Mouse (Mus musculus): Measurements from ENCODE around the gene Ms4a7. TPM values are rescaled to one million over a fixed set of nuclear protein-coding genes. Genes with fewer than 3 reads are reported as not detected.
"Not testable (repeated sequence)": the region's sequence is repeated elsewhere in the genome, so short reads cannot be mapped to it uniquely, and the experiment has no call there.

Gene Ms4a7
- polyA plus RNA-seq, 1 experiment from 2014 or later, result 1.5 TPM

- H3K4me3 ChIP-seq (ENCODE audit: low read depth, low read length); H3K27me3 ChIP-seq (ENCODE audit: control insufficient read depth, insufficient read depth, low read depth, low read length); H3K36me3 ChIP-seq (ENCODE audit: control insufficient read depth, insufficient read depth); H3K9ac ChIP-seq (ENCODE audit: low read depth, low read length); ATAC-seq (ENCODE audit: low read depth); H3K4me1 ChIP-seq (ENCODE audit: control insufficient read depth, low read depth, low read length); H3K9me3 ChIP-seq (replicated peaks; ENCODE audit: control insufficient read depth, low read length); H3K4me2 ChIP-seq (ENCODE audit: low read depth, low read length); H3K27ac ChIP-seq (ENCODE audit: low read length): not testable (repeated sequence)
- WGBS (ENCODE audit: insufficient replicate concordance), result 12% methylated on average over 3 of the region's 3 CpGs
These were observed 42.3 kb downstream of the Ms4a7 start for GRCm38 (mm10) chr19:11293616-11294015.

GRCm38 (mm10) chr19:11292990-11293389, 43.0 kb downstream of the Ms4a7 start:
- 7% methylated on average over 12 of the region's 12 CpGs for WGBS (ENCODE audit: insufficient replicate concordance)
- Histone ChIP-seq H3K4me3 (ENCODE audit: low read depth, low read length) (peak overlapping the region; percentile 39), H3K9ac (ENCODE audit: low read depth, low read length) (no peak overlapping the region), H3K27ac (ENCODE audit: low read length) (no peak overlapping the region), H3K4me2 (ENCODE audit: low read depth, low read length) (peak overlapping the region; percentile 47), H3K9me3 (replicated peaks; ENCODE audit: control insufficient read depth, low read length) (no peaks in the 10 kb centered on the region), H3K36me3 (ENCODE audit: control insufficient read depth, insufficient read depth) (no peaks in the 10 kb centered on the region), H3K4me1 (ENCODE audit: control insufficient read depth, low read depth, low read length) (no peaks in the 10 kb centered on the region), H3K27me3 (ENCODE audit: control insufficient read depth, insufficient read depth, low read depth, low read length) (no peaks in the 10 kb centered on the region)
- ATAC-seq (ENCODE audit: low read depth), result no peak

GRCm38 (mm10) chr19:11283773-11284172, 52.2 kb downstream of the Ms4a7 start, which contains the start of gene Ms4a5:
Ms4a5 (minus strand) TSS chr19:11283873.
- 64% methylated on average over 2 of the region's 2 CpGs for WGBS (ENCODE audit: insufficient replicate concordance)
- H3K4me1 ChIP-seq (ENCODE audit: control insufficient read depth, low read depth, low read length), result no peaks in the 10 kb centered on the region
- no peaks in the 10 kb centered on the region for H3K27me3 ChIP-seq (ENCODE audit: control insufficient read depth, insufficient read depth, low read depth, low read length)
- no peak within 1 kb of the TSS for H3K4me3 ChIP-seq (ENCODE audit: low read depth, low read length)
- H3K4me2 ChIP-seq (ENCODE audit: low read depth, low read length), result no peak within 1 kb of the TSS
- no peaks in the 10 kb centered on the region for H3K9me3 ChIP-seq (replicated peaks; ENCODE audit: control insufficient read depth, low read length)
- H3K27ac ChIP-seq (ENCODE audit: low read length), result no peak within 1 kb of the TSS
- no peak within 1 kb of the TSS for H3K9ac ChIP-seq (ENCODE audit: low read depth, low read length)
- H3K36me3 ChIP-seq (ENCODE audit: control insufficient read depth, insufficient read depth), result no peaks in the 10 kb centered on the region
- no peak for ATAC-seq (ENCODE audit: low read depth)

- no peak overlapping the region for H3K9ac ChIP-seq (ENCODE audit: low read depth, low read length)
- H3K9me3 ChIP-seq (replicated peaks; ENCODE audit: control insufficient read depth, low read length), result no peaks in the 10 kb centered on the region
- WGBS (ENCODE audit: insufficient replicate concordance), result 69% methylated on average over 3 of the region's 3 CpGs
- no peaks in the 10 kb centered on the region for H3K27me3 ChIP-seq (ENCODE audit: control insufficient read depth, insufficient read depth, low read depth, low read length)
- H3K27ac ChIP-seq (ENCODE audit: low read length), result no peak overlapping the region
- H3K4me1 ChIP-seq (ENCODE audit: control insufficient read depth, low read depth, low read length), result no peaks in the 10 kb centered on the region
- ATAC-seq (ENCODE audit: low read depth), result no peak
- H3K4me2 ChIP-seq (ENCODE audit: low read depth, low read length), result no peak overlapping the region
- H3K4me3 ChIP-seq (ENCODE audit: low read depth, low read length), result no peak overlapping the region
- no peaks in the 10 kb centered on the region for H3K36me3 ChIP-seq (ENCODE audit: control insufficient read depth, insufficient read depth)
These were observed 55.7 kb downstream of the Ms4a7 start for GRCm38 (mm10) chr19:11280223-11280622.

GRCm38 (mm10) chr19:11276431-11276830, 59.5 kb downstream of the Ms4a7 start:
- Histone ChIP-seq H3K4me2 (ENCODE audit: low read depth, low read length) (no peak overlapping the region), H3K4me3 (ENCODE audit: low read depth, low read length) (no peak overlapping the region), H3K27me3 (ENCODE audit: control insufficient read depth, insufficient read depth, low read depth, low read length) (no peaks in the 10 kb centered on the region), H3K9ac (ENCODE audit: low read depth, low read length) (no peak overlapping the region), H3K9me3 (replicated peaks; ENCODE audit: control insufficient read depth, low read length) (no peaks in the 10 kb centered on the region), H3K4me1 (ENCODE audit: control insufficient read depth, low read depth, low read length) (no peaks in the 10 kb centered on the region), H3K36me3 (ENCODE audit: control insufficient read depth, insufficient read depth) (no peaks in the 10 kb centered on the region), H3K27ac (ENCODE audit: low read length) (no peak overlapping the region)
- 46% methylated on average over 5 of the region's 5 CpGs for WGBS (ENCODE audit: insufficient replicate concordance)
- ATAC-seq (ENCODE audit: low read depth), result no peak

Other genes with a start within 250 kb of the Ms4a7 start
- not detected in 2 replicates for gene 1700017D01Rik, start 205.3 kb downstream of the Ms4a7 start, polyA plus RNA-seq (2015; fragmentation: Nextera tagmentation; extraction: Ambion mirVana)
- gene 1700025F22Rik, start 170.8 kb downstream of the Ms4a7 start, polyA plus RNA-seq (2015; fragmentation: Nextera tagmentation; extraction: Ambion mirVana), result not detected in 2 replicates
- gene Ms4a13, start 139.4 kb downstream of the Ms4a7 start, polyA plus RNA-seq (2015; fragmentation: Nextera tagmentation; extraction: Ambion mirVana), result not detected in 2 replicates
- not detected in 2 replicates for gene Ms4a12, start 103.7 kb downstream of the Ms4a7 start, polyA plus RNA-seq (2015; fragmentation: Nextera tagmentation; extraction: Ambion mirVana)
- gene Ms4a1, start 69.9 kb downstream of the Ms4a7 start, polyA plus RNA-seq (2015; fragmentation: Nextera tagmentation; extraction: Ambion mirVana), result 0.07 and 0.11 TPM in 2 replicates
- gene Ms4a5, start 52.3 kb downstream of the Ms4a7 start, polyA plus RNA-seq (2015; fragmentation: Nextera tagmentation; extraction: Ambion mirVana), result not detected in 2 replicates
- not detected in 2 replicates for gene Ms4a14, start 21.7 kb downstream of the Ms4a7 start, polyA plus RNA-seq (2015; fragmentation: Nextera tagmentation; extraction: Ambion mirVana)
- 0.91 and 1.6 TPM in 2 replicates for gene Ms4a4a, start 39.4 kb upstream of the Ms4a7 start, polyA plus RNA-seq (2015; fragmentation: Nextera tagmentation; extraction: Ambion mirVana)
- gene Ms4a4c, start 68.6 kb upstream of the Ms4a7 start, polyA plus RNA-seq (2015; fragmentation: Nextera tagmentation; extraction: Ambion mirVana), result 1.4 and 1.7 TPM in 2 replicates
- 0.53 and 0.80 TPM in 2 replicates for gene Ms4a4b, start 107.4 kb upstream of the Ms4a7 start, polyA plus RNA-seq (2015; fragmentation: Nextera tagmentation; extraction: Ambion mirVana)
- gene Ms4a6c, start 133.2 kb upstream of the Ms4a7 start, polyA plus RNA-seq (2015; fragmentation: Nextera tagmentation; extraction: Ambion mirVana), result 8.0 and 8.8 TPM in 2 replicates
- gene Gm8369, start 149.8 kb upstream of the Ms4a7 start, polyA plus RNA-seq (2015; fragmentation: Nextera tagmentation; extraction: Ambion mirVana), result 0.40 and 0.47 TPM in 2 replicates
- 2.5 and 3.4 TPM in 2 replicates for gene Ms4a6b, start 180.4 kb upstream of the Ms4a7 start, polyA plus RNA-seq (2015; fragmentation: Nextera tagmentation; extraction: Ambion mirVana)
- 0.23 and 0.28 TPM in 2 replicates for gene Ms4a4d, start 200.7 kb upstream of the Ms4a7 start, polyA plus RNA-seq (2015; fragmentation: Nextera tagmentation; extraction: Ambion mirVana)

Data from liver, embryonic 16.5 days (tissue).